Mouse (Mus musculus): ENCODE results near the gene Hhex. TPM values are rescaled to one million over a fixed set of nuclear protein-coding genes. Genes with fewer than 3 reads are reported as not detected.

The Hhex gene
- polyA plus RNA-seq, 1 experiment from 2014 or later = 13.0 TPM

Other genes starting within 250 kb of the Hhex start
- 77.0 and 80.2 TPM in 2 replicates for gene March5, start 227.3 kb upstream of the Hhex start, polyA plus RNA-seq (2015; fragmentation: Nextera tagmentation; extraction: Ambion mirVana)
- gene Cpeb3, start 226.2 kb upstream of the Hhex start, polyA plus RNA-seq (2015; fragmentation: Nextera tagmentation; extraction: Ambion mirVana) = 7.4 and 8.2 TPM in 2 replicates
- 81.9 and 85.6 TPM in 2 replicates for gene Ide, start 97.0 kb upstream of the Hhex start, polyA plus RNA-seq (2015; fragmentation: Nextera tagmentation; extraction: Ambion mirVana)
- 43.7 and 51.5 TPM in 2 replicates for gene Kif11, start 58.4 kb upstream of the Hhex start, polyA plus RNA-seq (2015; fragmentation: Nextera tagmentation; extraction: Ambion mirVana)
- gene Exoc6, start 115.6 kb downstream of the Hhex start, polyA plus RNA-seq (2015; fragmentation: Nextera tagmentation; extraction: Ambion mirVana) = 18.7 and 20.5 TPM in 2 replicates

Data from heart, embryonic 16.5 days (tissue).